Mouse (Mus musculus) CD4-positive naive resting alpha-beta T cell, adult 57 days (primary cell): ENCODE measurements around the gene Olfr798. TPM values are rescaled to one million over a fixed set of nuclear protein-coding genes. Genes with fewer than 3 reads are reported as not detected.

ENCODE experiments used
- total RNA-seq: library from RNA; stranded (reverse); gene quantifications from one replicate; pipeline ENCODE4 v1.2.4, GENCODE M21; 2023

Gene Olfr798
- total RNA-seq: not detected

GRCm38 (mm10) chr10:129627834-129628233 is at the start of gene Olfr798:
Gene Olfr798 (minus strand): TSS chr10:129627934.

GRCm38 (mm10) chr10:129673765-129674164 is 46.0 kb upstream of the Olfr798 start, which contains the start of gene Olfr801:
Gene Olfr801 (minus strand): TSS chr10:129673865.

GRCm38 (mm10) chr10:129657394-129657793 is 29.7 kb upstream of the Olfr798 start, which contains the start of gene Olfr800:
Gene Olfr800 (plus strand): TSS chr10:129657694.

GRCm38 (mm10) chr10:129637184-129637583 is 9.4 kb upstream of the Olfr798 start, which contains the start of gene Olfr799:
Gene Olfr799 (plus strand): TSS chr10:129637484.

GRCm38 (mm10) chr10:129612470-129612869 is 15.3 kb downstream of the Olfr798 start, which contains the start of gene Olfr796:
Gene Olfr796 (minus strand): TSS chr10:129612570.

Other genes with a start within 250 kb of the Olfr798 start
- 0.30 TPM for gene Olfr784, start 243.9 kb downstream of the Olfr798 start, total RNA-seq
- not detected for gene Olfr785, start 222.5 kb downstream of the Olfr798 start, total RNA-seq
- not detected for gene Olfr786, start 200.6 kb downstream of the Olfr798 start, total RNA-seq
- gene Olfr787, start 166.1 kb downstream of the Olfr798 start, total RNA-seq: not detected
- gene Olfr788, start 156.9 kb downstream of the Olfr798 start, total RNA-seq: not detected
- gene Olfr789, start 143.2 kb downstream of the Olfr798 start, total RNA-seq: not detected
- gene Olfr790, start 129.4 kb downstream of the Olfr798 start, total RNA-seq: not detected
- gene Olfr791, start 106.1 kb downstream of the Olfr798 start, total RNA-seq: not detected
- not detected for gene Olfr792, start 88.8 kb downstream of the Olfr798 start, total RNA-seq
- not detected for gene Olfr794, start 60.3 kb downstream of the Olfr798 start, total RNA-seq
- not detected for gene Olfr796, start 15.4 kb downstream of the Olfr798 start, total RNA-seq
- gene Olfr799, start 9.6 kb upstream of the Olfr798 start, total RNA-seq: not detected
- not detected for gene Olfr800, start 29.8 kb upstream of the Olfr798 start, total RNA-seq
- gene Olfr801, start 45.9 kb upstream of the Olfr798 start, total RNA-seq: not detected
- gene Olfr802, start 60.2 kb upstream of the Olfr798 start, total RNA-seq: not detected
- gene Olfr803, start 66.4 kb upstream of the Olfr798 start, total RNA-seq: not detected
- gene Olfr804, start 75.3 kb upstream of the Olfr798 start, total RNA-seq: not detected
- not detected for gene Olfr805, start 101.4 kb upstream of the Olfr798 start, total RNA-seq
- gene Olfr806, start 114.0 kb upstream of the Olfr798 start, total RNA-seq: not detected
- not detected for gene Olfr807, start 129.9 kb upstream of the Olfr798 start, total RNA-seq
- not detected for gene Olfr808, start 137.5 kb upstream of the Olfr798 start, total RNA-seq
- gene Olfr809, start 146.7 kb upstream of the Olfr798 start, total RNA-seq: not detected
- gene Olfr810, start 167.0 kb upstream of the Olfr798 start, total RNA-seq: not detected
- not detected for gene Olfr811, start 176.5 kb upstream of the Olfr798 start, total RNA-seq
- gene Olfr812, start 218.2 kb upstream of the Olfr798 start, total RNA-seq: not detected
- not detected for gene Olfr813, start 227.4 kb upstream of the Olfr798 start, total RNA-seq